Comparison of ENCODE assay signal across 25 mouse cellular contexts in the genomic region with DNA sequence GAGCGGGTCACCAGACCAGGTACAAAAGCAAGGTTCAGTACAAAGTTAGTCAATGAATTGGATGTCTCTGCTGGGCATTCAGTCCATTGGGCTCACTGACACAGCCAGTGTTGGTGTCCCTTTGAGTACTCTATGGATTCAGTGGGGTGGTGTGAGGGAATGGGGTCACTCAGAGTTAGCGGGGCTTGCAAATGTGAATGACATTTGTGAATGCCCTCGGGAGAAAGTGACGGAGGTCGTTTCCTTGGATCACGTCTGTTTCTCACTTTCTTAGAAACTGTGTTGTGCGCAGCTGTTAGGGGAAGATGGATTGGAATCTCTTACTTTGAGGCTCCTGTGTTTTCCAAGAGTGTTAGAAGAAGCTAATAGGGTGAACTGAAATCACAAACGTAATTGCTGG. TPM values are rescaled to one million over a fixed set of nuclear protein-coding genes. Genes with fewer than 3 reads are reported as not detected.
DNase-seq lines count a peak whose midpoint lies in the region; ATAC-seq lines count a peak whose summit lies in the region.
"Had no signal": no experiment of that assay in that cellular context is flagged by ENCODE, and none has a peak within 500 bp of the region (broad histone marks: within the 10 kb centered on the region; RNA-seq: fewer than 3 reads in every experiment).

No protein-coding gene starts in this region.

- no peak overlapping the region for H3K4me3 ChIP-seq in kidney, embryonic 15.5 days (replicated peaks)
- H3K4me3 ChIP-seq in liver, embryonic 13.5 days (replicated peaks) = no peak overlapping the region
- H3K4me3 ChIP-seq in liver, embryonic 12.5 days = no peak overlapping the region
- H3K4me3 ChIP-seq: embryonic facial prominence, embryonic 10.5 days; embryonic facial prominence, embryonic 12.5 days; forebrain, embryonic 13.5 days had no signal

- no peak overlapping the region for H3K4me2 ChIP-seq in kidney, embryonic 15.5 days
- H3K4me2 ChIP-seq in liver, embryonic 13.5 days = no peak overlapping the region
- no peak overlapping the region for H3K4me2 ChIP-seq in liver, embryonic 12.5 days
- H3K4me2 ChIP-seq: embryonic facial prominence, embryonic 12.5 days; forebrain, embryonic 13.5 days had no signal

- H3K36me3 ChIP-seq in kidney, embryonic 15.5 days = peaks cover 48% of the 10 kb centered on the region
- H3K36me3 ChIP-seq in liver, embryonic 13.5 days = peaks cover 40% of the 10 kb centered on the region
- peaks cover 65% of the 10 kb centered on the region for H3K36me3 ChIP-seq in liver, embryonic 12.5 days

- H3K27me3 ChIP-seq in kidney, embryonic 15.5 days = no peaks in the 10 kb centered on the region
- no peaks in the 10 kb centered on the region for H3K27me3 ChIP-seq in liver, embryonic 13.5 days
- H3K27me3 ChIP-seq in liver, embryonic 12.5 days (replicated peaks) = no peaks in the 10 kb centered on the region
- H3K27me3 ChIP-seq: CH12.LX; embryonic facial prominence, embryonic 12.5 days; forebrain, embryonic 13.5 days; Patski had no signal

- DNase-seq in heart, adult 11 months = peak; percentile 78
- no peak for DNase-seq in heart, adult 18-20 months
- DNase-seq in kidney, postnatal 10 days = no peak
- DNase-seq in liver, embryonic 13.5 days = no peak
- no peak for DNase-seq in thymus, postnatal 25 days
- DNase-seq: adrenal gland, adult 8-10 months; adrenal gland, postnatal 14 days; adrenal gland, postnatal 36 days; B cell, adult 2 months; cerebellum, adult 11-12 months; cerebellum, adult 2 months; cerebellum, adult 9-10 months; cerebellum, postnatal 10 days; cerebellum, postnatal 25 days had no signal

- no peak overlapping the region for H3K9ac ChIP-seq in kidney, embryonic 15.5 days
- no peak overlapping the region for H3K9ac ChIP-seq in liver, embryonic 13.5 days
- H3K9ac ChIP-seq in liver, embryonic 12.5 days = no peak overlapping the region
- H3K9ac ChIP-seq: embryonic facial prominence, embryonic 12.5 days; forebrain, embryonic 13.5 days had no signal

- WGBS in kidney, embryonic 15.5 days = 71% methylated on average over 8 of the region's 8 CpGs
- 88% methylated on average over 8 of the region's 8 CpGs for WGBS in liver, embryonic 13.5 days (ENCODE audit: insufficient replicate concordance)
- 88% methylated on average over 8 of the region's 8 CpGs for WGBS in liver, embryonic 12.5 days (ENCODE audit: insufficient replicate concordance)

- H3K27ac ChIP-seq in kidney, embryonic 15.5 days = peak overlapping the region; percentile 66; the same call in 1 of the 2 replicates
- peak overlapping the region; percentile 11; the same call in 1 of the 2 replicates for H3K27ac ChIP-seq in liver, embryonic 13.5 days
- H3K27ac ChIP-seq in liver, embryonic 12.5 days = no peak overlapping the region
- H3K27ac ChIP-seq: embryonic facial prominence, embryonic 10.5 days; embryonic facial prominence, embryonic 12.5 days; forebrain, embryonic 13.5 days had no signal

- ATAC-seq in kidney, embryonic 15.5 days (replicated peaks; ENCODE audit: low FRiP score) = no peak
- ATAC-seq in liver, embryonic 13.5 days (ENCODE audit: low read depth) = no peak
- no peak for ATAC-seq in liver, embryonic 12.5 days
- ATAC-seq: activated CD4-positive, CD25-positive, alpha-beta regulatory T cell, adult 4 months; CD4-positive, CD25-positive, alpha-beta regulatory T cell, adult 4 months; forebrain, embryonic 13.5 days; Patski had no signal

- H3K9me3 ChIP-seq in kidney, embryonic 15.5 days (replicated peaks) = no peaks in the 10 kb centered on the region
- no peaks in the 10 kb centered on the region for H3K9me3 ChIP-seq in liver, embryonic 13.5 days (replicated peaks)
- H3K9me3 ChIP-seq in liver, embryonic 12.5 days (replicated peaks) = no peaks in the 10 kb centered on the region
- H3K9me3 ChIP-seq: embryonic facial prominence, embryonic 10.5 days; embryonic facial prominence, embryonic 12.5 days; forebrain, embryonic 13.5 days; G1E had no signal

- peaks cover 4% of the 10 kb centered on the region for H3K4me1 ChIP-seq in kidney, embryonic 15.5 days
- no peaks in the 10 kb centered on the region for H3K4me1 ChIP-seq in liver, embryonic 13.5 days (replicated peaks)
- no peaks in the 10 kb centered on the region for H3K4me1 ChIP-seq in liver, embryonic 12.5 days
- H3K4me1 ChIP-seq: embryonic facial prominence, embryonic 10.5 days; embryonic facial prominence, embryonic 12.5 days; forebrain, embryonic 13.5 days had no signal

RNA-seq across cellular contexts. Expression of gene B130006D01Rik, which starts 41.4 kb away (rescaled TPM):
- total RNA-seq in heart, adult 18-20 months (2021) = under 1 TPM; 0.15 to 0.28 TPM
- 1.3 and 1.6 TPM in 2 replicates for polyA plus RNA-seq in kidney, embryonic 15.5 days (2015; fragmentation: Nextera tagmentation; extraction: Ambion mirVana)
- polyA plus RNA-seq in liver, embryonic 13.5 days (2015; fragmentation: Nextera tagmentation; extraction: Ambion mirVana) = 0.37 and 0.44 TPM in 2 replicates
- polyA plus RNA-seq in liver, embryonic 12.5 days (2016; fragmentation: Nextera tagmentation; extraction: Ambion mirVana) = 0.62 and 0.65 TPM in 2 replicates

RNA-seq across cellular contexts. Expression of gene Zfp652, which starts 52.3 kb away (rescaled TPM):
- total RNA-seq in heart, adult 18-20 months (2021) = 10 to 100 TPM; 49.4 to 52.2 TPM
- polyA plus RNA-seq in kidney, embryonic 15.5 days (2015; fragmentation: Nextera tagmentation; extraction: Ambion mirVana) = 22.3 and 23.1 TPM in 2 replicates
- polyA plus RNA-seq in liver, embryonic 13.5 days (2015; fragmentation: Nextera tagmentation; extraction: Ambion mirVana) = 5.9 and 6.3 TPM in 2 replicates
- 8.9 TPM in 2 replicates for polyA plus RNA-seq in liver, embryonic 12.5 days (2016; fragmentation: Nextera tagmentation; extraction: Ambion mirVana)

RNA-seq across cellular contexts. Expression of gene Phospho1, which starts 59.5 kb away (rescaled TPM):
- total RNA-seq in heart, adult 18-20 months (2021) = 100 to 1,000 TPM; 165 to 174 TPM
- polyA plus RNA-seq in kidney, embryonic 15.5 days (2015; fragmentation: Nextera tagmentation; extraction: Ambion mirVana) = 2.0 TPM in 1 of 2 replicates, not detected in the other
- 5.2 and 6.2 TPM in 2 replicates for polyA plus RNA-seq in liver, embryonic 13.5 days (2015; fragmentation: Nextera tagmentation; extraction: Ambion mirVana)
- polyA plus RNA-seq in liver, embryonic 12.5 days (2016; fragmentation: Nextera tagmentation; extraction: Ambion mirVana) = 2.7 and 3.4 TPM in 2 replicates
- polyA plus RNA-seq: activated CD4-positive, CD25-positive, alpha-beta regulatory T cell, adult 4 months; CD4-positive, CD25-positive, alpha-beta regulatory T cell, adult 4 months; embryonic facial prominence, embryonic 10.5 days; embryonic facial prominence, embryonic 12.5 days; forebrain, embryonic 11.5 days; forebrain, embryonic 13.5 days had no signal
